Mouse (Mus musculus): ENCODE measurements around the gene Rab27a. TPM values are rescaled to one million over a fixed set of nuclear protein-coding genes. Genes with fewer than 3 reads are reported as not detected.
"Not testable (repeated sequence)": the region's sequence is repeated elsewhere in the genome, so short reads cannot be mapped to it uniquely, and the experiment has no call there.

Gene Rab27a
- total RNA-seq, 2 experiments from 2014 or later = 11.4 to 11.9 TPM

DNA sequence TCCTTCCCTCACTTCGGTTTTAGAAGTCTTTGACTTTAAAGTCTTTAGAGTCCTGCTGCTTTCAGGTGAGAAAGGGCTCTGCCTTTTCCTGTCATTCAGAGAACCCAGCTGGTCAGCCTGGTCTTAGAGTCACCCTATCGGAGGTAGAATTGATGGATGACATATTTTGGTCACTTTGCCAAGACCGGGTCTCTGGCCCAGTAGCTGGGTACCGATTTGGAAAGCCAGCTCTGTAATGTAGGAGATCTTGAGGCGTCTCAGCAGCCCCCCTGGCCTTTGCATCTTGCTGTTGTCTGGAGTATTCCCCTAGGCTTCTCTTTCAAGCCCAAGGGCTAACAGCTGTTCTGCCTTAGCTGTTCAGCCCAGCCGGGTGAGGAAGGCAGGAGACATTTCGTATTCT lies 550 bp downstream of the Rab27a start:
- DNase-seq (ENCODE audit: extremely low spot score in 1 of 2, low spot score in 1 of 2) = no peak

DNA sequence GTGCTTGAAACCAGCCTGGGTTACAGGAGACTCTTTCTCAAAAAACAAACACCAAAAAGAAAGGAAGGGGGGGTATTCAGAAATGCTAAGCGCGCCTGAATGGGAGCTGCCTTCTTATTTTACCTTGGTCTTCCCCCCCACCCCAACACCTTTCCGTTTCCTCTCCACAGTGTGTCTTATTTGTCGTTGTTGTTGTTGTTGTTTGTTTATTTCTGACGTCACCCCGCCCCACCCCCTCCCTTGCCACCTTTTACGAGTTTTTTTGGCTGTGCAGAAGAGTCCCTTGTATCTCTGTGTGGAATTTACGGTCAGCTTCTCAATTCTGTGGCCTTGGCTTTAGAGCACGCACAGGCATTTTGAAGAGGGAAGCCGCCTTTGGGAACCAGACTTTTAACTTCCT lies 1.1 kb downstream of the Rab27a start:
- no peak for DNase-seq (ENCODE audit: extremely low spot score in 1 of 2, low spot score in 1 of 2)

DNA sequence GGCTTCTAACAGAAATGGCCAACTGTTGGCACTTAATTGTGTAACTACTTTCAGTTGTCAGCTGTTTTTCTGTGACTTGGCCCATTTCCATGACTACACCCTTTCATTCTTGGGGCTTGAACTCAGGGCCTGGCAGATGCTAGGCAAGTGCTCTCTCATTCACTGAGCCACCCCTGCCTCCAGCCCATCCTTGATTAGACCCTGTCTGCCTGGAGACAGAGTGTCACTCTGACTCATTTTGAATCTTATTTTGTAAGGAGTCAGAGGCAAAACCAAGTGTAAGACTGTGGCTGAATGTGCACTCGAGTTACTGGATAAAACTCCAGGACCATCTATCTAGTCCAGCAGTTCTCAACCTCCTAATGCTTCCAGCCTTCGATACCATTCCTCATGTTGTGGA lies 3.3 kb downstream of the Rab27a start:
- DNase-seq (ENCODE audit: extremely low spot score in 1 of 2, low spot score in 1 of 2) = no peak

DNA sequence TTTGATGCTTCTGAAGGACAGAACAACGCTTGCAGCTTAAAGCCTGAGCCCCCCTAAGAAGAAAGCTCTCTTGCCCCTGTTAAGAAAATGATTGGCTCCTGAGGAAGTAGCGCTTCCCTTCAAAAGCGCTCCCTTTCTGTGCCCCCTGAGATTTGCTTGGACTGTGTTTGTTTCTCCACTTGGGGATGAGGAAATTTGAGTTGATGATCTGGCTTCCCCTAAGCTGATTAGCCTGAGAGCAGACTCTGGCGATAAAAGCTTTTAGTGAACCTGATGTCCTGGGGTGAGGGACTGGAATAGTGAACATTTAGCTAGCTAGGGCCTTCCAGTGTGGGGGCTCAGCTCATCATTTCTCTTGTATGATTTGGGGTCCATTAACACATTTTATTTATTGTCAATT lies 4.3 kb downstream of the Rab27a start:
- no peak for DNase-seq (ENCODE audit: extremely low spot score in 1 of 2, low spot score in 1 of 2)

DNA sequence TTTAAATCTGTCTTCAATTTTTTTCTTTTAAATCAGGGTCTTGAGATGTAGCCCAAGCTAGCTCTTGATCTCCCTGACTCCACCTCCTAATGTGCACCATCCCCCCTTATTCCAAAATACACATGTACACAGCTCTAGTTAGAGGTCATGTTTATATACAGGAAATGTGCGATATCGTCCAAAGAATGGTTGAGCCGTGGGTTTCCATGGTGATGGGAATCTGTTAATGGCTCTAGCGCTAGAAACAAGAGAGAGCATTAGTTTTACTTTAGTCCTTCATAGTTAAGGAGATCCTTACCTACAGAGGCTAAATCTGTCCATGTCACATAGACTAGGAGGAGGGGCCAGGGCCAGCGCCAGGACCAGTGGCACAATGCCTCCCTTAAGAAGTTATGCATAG lies 5.2 kb downstream of the Rab27a start:
- no peak for DNase-seq (ENCODE audit: extremely low spot score in 1 of 2, low spot score in 1 of 2)

DNA sequence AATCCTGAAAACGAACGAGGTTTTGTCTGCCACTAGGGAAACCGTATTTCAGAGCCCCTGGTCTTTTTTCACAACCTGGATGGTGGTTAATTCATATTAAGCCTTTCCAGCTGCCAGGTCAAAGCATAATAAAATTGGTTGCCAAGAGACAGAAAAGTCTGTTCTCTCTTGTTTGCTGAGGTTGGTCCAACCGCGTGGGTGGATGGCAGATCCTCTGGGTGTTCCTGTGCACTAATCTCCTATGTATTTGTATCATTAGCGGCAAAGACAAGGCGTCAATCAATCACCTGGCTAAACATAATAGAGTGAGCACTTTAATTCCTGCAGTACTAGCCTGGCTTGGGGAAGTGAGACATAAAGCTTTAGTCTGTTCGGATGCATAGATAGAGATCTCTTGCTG lies 6.0 kb downstream of the Rab27a start:
- peak in 1 of 2 experiments; percentile 33 for DNase-seq (ENCODE audit: extremely low spot score in 1 of 2, low spot score in 1 of 2)

DNA sequence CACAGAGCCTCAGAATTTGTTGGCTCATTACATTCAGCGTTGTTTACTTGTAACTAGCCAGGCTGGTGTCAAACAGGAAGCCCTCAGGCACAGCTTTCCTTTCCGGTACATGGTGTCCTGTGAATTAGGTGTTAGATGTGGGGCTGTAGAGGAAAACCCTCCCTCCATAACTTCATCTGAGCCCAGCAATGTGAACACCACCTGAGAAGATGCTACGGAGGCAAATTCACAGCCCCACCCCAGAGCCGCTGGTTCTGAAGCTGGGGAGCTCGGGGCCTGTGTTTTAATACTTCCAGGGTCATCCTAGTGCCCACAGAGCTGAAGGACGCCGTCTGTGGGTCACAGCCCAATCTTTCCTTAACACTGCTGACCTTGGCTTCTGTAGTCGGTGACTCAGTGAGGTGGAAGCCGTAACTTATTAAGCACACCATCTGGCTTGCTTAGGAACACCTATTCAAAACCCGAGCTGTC lies 10.8 kb downstream of the Rab27a start:
- no peak for DNase-seq (ENCODE audit: extremely low spot score in 1 of 2, low spot score in 1 of 2)

DNA sequence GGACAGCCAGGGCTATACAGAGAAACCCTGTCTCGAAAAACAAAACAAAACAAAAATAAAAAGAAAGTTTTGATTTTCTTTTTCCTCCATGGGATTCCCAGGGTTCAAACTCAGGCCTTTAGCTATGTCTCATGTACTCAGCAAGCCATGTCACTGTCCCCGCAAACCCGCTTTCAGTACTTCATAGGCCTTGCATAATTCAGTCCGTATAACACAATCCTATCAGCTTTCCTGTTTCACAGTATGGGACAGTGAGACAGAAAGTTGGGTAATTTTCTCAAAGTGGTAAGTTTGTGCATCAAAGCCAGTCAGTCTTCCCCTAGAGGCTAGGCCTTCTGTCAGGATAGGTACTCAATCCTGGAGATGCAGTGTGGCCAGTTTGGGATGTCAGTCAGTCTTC lies 14.6 kb downstream of the Rab27a start:
- no peak for DNase-seq (ENCODE audit: extremely low spot score in 1 of 2, low spot score in 1 of 2)

DNA sequence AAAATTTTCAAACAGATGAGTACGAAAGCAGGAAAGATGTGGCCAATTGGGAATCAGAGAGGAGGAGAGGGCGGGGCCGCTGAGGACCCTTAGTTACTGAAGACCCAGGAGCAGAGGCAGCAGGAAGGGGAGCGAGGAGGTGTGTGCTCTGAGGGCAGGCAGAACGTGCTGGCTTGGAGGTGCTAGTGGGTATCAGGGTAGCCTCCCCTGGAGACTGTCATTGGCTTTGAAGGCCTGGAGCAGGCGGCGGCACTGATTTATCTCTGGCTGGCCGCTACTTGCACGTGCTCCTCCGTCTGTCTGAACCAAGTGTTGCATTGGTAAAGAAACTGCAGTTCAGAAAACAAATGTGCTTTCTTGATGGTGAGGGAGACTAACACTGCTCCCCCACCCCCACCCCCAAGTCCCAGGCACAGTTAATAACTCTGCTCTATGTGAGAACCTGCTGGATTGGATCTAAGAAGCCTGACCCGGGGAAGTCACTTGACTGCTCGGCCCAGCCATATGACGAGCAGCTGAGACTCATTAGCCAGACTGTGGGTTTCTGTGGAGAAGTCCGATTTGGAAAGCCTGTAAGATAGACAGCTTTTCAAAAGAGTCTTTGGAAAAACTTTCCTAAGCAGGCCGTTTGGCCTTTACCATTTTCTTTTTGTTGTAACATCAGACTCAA lies 19.1 kb downstream of the Rab27a start:
- no peak for DNase-seq (ENCODE audit: extremely low spot score in 1 of 2, low spot score in 1 of 2)

DNA sequence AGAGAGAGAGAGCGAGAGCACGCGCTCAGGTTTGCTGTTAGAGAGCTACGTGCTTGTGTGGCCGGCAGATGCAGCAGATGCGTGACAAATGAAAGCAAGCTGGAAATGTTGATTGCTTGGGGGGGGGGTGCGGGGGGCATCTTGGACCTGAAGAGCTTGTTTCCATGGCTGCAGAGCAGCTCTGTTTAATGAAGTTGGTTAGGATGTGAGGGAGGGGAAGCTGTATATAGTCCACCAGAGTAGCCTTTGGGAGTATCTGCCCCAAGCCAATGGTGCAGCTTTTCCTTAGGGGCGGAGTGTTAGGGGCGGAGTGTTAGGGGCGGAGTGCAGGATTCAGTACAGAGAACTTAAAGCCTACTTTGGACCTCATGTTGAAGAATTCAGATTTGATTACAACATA lies 22.4 kb downstream of the Rab27a start:
- DNase-seq (ENCODE audit: extremely low spot score in 1 of 2, low spot score in 1 of 2) = no peak

DNA sequence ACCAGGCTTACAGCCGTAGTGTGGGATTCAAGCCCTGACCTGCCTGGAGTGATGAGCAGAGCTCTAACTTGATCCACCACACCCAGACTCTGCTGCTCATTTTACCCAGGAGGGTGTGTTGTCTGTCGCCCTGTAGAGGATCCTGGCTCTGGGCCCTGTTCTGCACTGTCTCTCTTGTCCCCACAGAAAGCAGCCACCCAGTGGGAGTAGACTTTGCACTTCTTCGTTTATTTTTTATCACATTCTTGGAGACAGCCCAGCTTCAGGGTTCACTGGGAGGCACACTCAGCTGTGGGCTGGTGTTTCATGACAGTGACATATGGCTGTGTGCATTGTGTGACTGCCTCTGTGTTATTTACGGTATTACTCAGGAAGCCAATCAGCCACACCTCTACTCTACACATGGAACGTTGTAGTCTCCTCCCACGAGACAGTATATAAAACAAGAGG lies 23.6 kb downstream of the Rab27a start:
- no peak for DNase-seq (ENCODE audit: extremely low spot score in 1 of 2, low spot score in 1 of 2)

DNA sequence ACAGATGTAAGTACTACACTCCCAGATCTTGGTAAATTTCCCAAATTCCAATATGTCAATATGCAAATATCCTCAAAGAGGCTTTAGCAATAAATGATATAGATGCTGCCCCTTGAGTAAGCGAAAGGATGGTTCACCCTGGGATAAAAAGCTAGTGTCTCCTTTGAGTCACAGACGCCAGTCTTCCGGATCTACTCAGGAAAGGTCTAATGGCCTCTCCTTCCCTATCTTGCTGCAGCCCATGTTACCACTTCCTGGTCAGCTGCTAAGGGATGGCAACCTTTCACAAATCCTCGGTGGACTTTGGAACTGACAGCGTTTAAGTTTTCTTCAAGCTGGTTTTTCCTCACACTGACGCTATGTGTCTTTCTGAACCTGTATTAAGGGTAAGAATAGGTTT lies 24.0 kb downstream of the Rab27a start:
- no peak for DNase-seq (ENCODE audit: extremely low spot score in 1 of 2, low spot score in 1 of 2)

DNA sequence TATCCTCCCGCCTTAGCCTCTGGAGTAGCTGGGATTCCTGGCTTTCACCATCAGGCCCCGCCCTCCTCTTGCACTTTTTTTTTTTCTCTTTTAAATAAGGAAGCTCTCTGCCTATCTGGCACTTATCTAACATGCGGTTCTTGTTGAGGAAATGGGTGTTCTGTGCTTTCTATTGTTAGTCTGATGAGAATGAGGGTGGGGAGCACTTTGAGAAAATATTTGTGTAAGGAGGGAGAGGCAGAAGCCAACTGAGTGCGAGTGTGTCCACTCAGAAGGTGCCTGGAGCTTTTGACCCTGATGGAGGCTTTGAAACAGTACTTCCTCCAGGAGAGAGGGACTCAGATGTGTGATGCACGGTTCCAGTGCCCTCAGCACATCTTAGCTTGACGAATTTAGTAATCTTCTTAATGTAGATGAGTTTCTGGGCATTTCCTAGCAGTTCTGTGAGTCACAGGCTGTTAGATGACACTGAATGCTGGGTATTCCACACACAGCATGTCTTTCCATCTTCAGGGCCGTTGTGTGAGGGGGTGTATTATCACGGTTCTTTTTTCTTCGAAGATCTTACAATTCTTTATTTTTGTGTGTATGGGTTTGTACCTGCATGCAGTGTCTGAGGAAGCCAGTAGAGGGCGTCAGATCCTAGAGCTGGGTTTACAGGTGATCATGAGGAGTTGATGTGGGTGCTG lies 26.5 kb downstream of the Rab27a start:
- no peak for DNase-seq (ENCODE audit: extremely low spot score in 1 of 2, low spot score in 1 of 2)

DNA sequence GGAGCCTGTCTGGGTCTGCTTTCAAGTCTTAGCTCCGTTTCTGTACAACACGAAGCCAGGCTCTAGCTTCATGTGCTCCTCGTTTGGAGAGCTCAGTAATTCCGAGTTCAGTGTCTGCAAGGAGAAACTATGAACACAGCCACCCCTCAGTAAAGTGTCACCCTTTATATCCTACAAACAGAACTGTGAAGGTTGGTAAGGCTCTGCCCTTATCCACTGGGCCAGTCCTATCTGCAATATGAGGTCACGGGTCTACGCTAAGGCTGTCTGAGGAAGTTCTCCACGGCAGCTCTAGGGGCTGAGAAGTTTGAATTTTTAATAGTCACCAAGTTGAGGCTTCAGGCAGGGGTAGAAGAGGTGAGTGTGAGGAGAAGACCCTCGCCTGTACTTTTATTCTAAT lies 27.8 kb downstream of the Rab27a start:
- DNase-seq (ENCODE audit: extremely low spot score in 1 of 2, low spot score in 1 of 2) = no peak

DNA sequence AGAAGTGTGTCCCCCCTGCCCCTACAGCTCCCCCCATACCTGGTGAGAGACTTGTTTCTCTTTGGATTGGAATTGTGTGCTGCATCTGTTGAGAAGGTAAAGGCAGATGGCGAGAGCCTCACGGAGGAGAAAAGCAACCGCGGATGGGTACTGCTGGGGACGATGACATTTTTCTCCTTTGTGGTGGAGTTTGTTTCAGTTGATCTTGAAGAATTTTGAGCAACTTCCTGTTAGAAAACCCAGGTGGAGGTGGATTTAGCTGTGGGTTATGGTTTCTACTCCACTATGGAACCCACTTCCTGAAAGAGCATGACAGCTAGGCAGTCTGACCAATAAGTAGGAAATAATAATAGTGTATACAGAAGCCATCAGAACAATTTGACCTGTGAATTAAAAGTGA lies 28.5 kb downstream of the Rab27a start:
- DNase-seq (ENCODE audit: extremely low spot score in 1 of 2, low spot score in 1 of 2) = no peak

DNA sequence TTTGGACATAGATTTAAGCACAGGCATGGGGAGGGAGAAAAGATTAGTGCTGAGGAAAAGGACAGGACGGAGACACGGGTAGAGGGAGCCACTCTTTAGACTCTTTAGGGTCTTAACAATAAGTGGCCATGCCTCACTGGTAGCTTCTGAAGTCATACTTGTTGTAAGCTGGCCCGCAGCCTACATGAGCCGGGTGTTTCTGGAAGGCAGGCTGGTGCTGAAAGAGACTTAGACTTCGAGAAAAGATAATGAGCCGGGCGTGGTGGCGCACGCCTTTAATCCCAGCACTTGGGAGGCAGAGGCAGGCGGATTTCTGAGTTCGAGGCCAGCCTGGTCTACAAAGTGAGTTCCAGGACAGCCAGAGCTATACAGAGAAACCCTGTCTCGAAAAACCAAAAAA lies 34.7 kb downstream of the Rab27a start:
- DNase-seq (ENCODE audit: extremely low spot score in 1 of 2, low spot score in 1 of 2) = not testable (repeated sequence)

DNA sequence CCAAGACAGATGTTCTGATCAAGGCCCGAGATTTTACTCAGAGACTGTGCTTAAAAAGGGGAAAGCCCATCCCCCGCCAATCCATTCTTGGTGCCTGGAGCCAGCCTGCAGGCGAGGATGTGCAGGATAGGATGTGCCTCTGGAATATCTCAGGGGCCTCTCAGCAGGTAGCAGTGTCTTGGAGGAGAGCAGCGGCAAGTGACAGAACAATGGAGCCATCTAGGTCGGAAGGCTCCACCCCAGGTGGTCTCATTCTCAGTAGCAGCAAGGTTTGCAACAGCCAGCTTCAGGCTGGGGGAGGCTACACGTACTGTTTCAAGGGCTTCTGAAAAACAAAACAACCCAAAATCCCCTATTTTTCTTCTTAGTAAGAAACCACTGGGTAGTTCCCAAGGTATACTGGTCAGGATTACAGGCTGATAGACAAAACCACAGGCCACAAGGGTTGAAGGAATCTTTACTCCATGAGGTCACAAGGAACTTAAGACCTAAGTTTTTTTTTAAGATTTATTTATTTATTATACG lies 35.2 kb downstream of the Rab27a start:
- DNase-seq (ENCODE audit: extremely low spot score in 1 of 2, low spot score in 1 of 2) = no peak

DNA sequence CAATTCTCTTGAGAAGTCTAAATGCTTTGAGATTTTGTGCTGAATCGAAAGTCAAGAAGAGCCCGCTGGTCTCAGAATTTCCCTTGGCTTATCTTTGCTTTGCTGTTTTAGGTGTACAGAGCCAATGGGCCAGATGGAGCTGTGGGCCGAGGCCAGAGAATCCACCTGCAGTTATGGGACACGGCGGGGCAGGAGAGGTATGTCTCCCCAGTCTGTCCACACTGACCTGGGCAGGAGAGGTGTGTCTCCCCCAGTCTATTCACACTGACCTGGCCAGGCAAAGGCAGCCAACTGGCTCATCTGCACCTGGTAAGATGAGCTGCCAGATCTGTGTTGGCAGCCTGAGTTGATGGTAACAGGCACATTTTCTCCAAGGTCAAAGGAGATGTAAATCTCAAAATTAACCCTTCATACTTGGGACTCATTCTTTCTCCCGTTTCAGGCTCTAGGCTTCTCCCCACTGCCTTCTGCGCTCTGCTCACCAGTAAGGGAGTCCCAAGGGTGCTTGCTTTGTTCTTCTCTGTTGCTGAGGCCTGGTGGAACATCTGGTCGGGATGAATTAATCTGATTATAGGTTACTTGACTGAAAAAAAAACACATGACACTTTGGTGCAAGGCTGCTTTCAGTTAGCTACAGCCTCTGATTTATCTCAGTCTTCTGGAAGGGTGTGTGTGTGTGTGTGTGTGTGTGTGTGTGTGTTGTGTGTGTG lies 37.8 kb downstream of the Rab27a start:
- no peak for DNase-seq (ENCODE audit: extremely low spot score in 1 of 2, low spot score in 1 of 2)

DNA sequence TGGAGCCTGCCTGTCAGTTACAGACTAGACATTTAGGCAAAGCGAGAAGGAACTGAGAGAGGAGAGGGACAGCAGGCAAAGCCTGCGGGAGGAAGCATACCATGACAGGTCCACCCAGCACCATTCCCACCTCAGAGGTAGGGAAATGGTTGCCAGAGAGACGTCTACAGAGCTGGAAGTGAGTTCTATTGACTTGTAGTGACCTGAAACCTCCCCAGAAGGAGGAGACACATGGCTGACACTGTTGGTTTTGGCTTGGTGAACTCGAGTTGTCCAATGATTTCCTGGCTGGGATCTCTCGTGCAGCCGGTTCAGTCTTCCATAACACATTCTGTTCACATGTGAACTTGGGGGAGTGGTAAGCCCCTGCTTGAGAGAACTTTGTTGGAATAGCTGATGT lies 39.3 kb downstream of the Rab27a start:
- DNase-seq (ENCODE audit: extremely low spot score in 1 of 2, low spot score in 1 of 2) = no peak

DNA sequence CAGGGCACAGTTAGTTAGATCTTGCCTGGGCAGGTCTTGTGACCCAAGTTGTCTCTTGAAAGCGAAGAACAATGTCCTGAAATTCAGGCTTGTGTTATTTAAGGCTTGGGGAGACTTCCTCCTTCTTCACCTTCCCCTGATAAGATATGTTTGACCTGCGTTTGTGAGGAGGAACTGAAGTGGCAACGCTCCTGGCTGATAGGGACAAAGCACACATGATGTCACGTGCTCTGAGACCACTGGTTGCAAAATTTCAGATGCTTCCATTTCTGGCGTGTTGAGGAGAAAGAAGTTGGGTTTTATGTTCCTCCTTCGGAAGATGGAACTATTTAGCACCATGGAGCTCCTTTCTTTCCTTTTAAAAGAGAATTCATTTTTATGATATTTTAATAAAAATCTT lies 41.2 kb downstream of the Rab27a start:
- DNase-seq (ENCODE audit: extremely low spot score in 1 of 2, low spot score in 1 of 2) = no peak

DNA sequence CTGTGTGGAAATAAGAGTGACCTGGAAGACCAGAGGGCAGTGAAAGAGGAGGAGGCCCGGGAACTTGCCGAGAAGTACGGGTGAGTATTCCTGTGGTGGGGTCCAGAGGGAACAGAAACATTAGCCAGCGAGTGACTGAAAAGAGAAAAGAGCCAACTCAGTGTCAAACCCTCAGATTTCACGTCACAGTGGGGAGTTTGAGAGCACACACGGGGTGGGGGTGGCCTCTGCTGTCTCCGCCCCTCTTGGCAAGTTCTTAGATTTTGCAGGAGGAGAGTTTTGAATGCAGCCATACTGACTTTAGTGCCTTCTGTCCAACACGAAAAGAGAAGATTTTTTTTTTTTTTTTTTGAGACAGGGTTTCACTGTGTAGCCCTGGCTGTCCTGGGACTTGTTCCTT lies 42.5 kb downstream of the Rab27a start:
- DNase-seq (ENCODE audit: extremely low spot score in 1 of 2, low spot score in 1 of 2) = no peak
